Mouse (Mus musculus) neural tube, embryonic 13.5 days (tissue): ENCODE measurements at regions not wholly inside any gene's neighbourhood (a gene's known extent, or its start where the extent isn't known, plus 50 kb on each side); places are given as distances from the start of the nearest gene placed in this dataset.

Experiments
- ATAC-seq: fragments of 200-750 bp; cut with Nextera tagmentation; 2 replicates; pipeline ENCODE4 v1.8.0; 2017; ENCODE audit warnings: low read depth, mild to moderate bottlenecking, moderate TSS enrichment, moderate library complexity
- H3K27ac ChIP-seq: fragments of 300-500 bp; sonication (generic); replicated peaks from 2 replicates; pipeline ENCODE4 v1.5.1; 2015; ENCODE audit warnings: moderate library complexity, mild to moderate bottlenecking, inconsistent platforms
- H3K27me3 ChIP-seq: fragments of 300-500 bp; sonication (generic); 2 replicates; pipeline ENCODE4 v1.6.1; 2015; ENCODE audit warnings: mild to moderate bottlenecking, inconsistent platforms
- H3K36me3 ChIP-seq: fragments of 300-500 bp; sonication (generic); 2 replicates; pipeline ENCODE4 v1.6.1; 2015; ENCODE audit warnings: mild to moderate bottlenecking, inconsistent platforms
- H3K4me1 ChIP-seq: fragments of 300-500 bp; sonication (generic); replicated peaks from 2 replicates; pipeline ENCODE4 v1.6.1; 2015; ENCODE audit warnings: inconsistent platforms
- H3K4me2 ChIP-seq: fragments of 300-500 bp; sonication (generic); 2 replicates; pipeline ENCODE4 v1.6.1; 2015; ENCODE audit warnings: inconsistent platforms, mild to moderate bottlenecking, moderate library complexity
- H3K4me3 ChIP-seq: fragments of 300-500 bp; sonication (generic); 2 replicates; pipeline ENCODE4 v1.5.1; 2015; ENCODE audit warnings: mild to moderate bottlenecking, inconsistent platforms
- H3K9ac ChIP-seq: fragments of 300-500 bp; sonication (generic); 2 replicates; pipeline ENCODE4 v1.6.1; 2015; ENCODE audit warnings: moderate library complexity, mild to moderate bottlenecking, inconsistent platforms
- H3K9me3 ChIP-seq: fragments of 300-500 bp; sonication (generic); 2 replicates; pipeline ENCODE4 v1.6.1; 2016; ENCODE audit warnings: inconsistent platforms
- WGBS: fragments of 180-500 bp; shearing (Covaris S2); methylation state at CpG from one replicate; pipeline ENCODE4 v1.1.7; 2015; 5-methylcytosine and 5-hydroxymethylcytosine counted together

DNA sequence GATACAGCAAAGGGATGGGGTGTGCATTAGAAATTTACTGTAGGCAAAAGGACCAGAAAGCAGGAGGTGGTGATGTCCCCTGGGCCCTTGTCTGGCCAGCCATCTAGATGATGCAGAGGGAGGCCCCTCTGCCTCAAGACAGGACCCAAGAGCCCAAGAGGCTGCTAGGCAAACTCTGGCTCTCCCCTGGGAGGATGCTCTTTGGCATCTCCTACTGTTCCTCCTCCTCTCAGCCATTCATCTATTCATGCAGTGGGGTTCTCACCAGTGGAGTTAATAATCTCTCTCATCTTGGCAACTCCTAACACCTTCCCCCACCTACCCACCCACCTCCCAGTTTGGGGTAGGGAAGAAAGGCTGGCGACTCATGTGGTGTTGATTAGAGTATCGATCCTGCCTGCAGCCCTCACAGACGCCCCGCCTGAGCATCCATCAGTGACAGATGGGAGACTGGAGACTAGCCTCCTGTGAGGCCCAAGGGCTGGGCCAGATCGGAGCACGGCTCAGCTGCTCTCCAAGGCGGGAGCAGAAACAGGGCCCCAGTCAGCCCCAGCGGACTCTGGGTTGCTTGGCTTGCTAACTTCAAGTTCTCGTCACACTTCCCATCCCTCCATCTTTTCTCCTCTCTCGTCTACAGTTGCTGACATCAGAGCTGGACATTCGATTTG lies 82.8 kb upstream of the Nectin1 start:
- 0 out of 2 replicates have a peak, but pooled peaks have one; percentile 53 for ATAC-seq

DNA sequence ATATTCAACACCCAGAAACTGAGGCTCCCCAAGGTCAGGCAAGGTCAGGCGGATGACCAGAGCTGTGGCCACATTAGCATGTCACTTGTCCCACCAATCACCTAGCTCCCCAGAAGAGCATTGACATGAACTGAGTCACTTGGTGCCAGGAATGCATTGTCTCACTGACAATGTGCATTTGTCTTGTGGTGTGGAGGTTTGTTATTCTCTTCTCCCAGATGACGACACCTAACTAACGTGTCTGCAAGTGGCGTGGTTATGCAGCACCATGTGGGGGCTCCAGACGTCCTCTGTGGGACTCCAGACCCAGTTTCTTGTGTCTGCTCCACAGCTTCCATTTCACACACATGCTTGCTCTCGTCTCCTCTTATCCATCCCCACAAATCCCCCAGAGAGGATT lies 82.1 kb upstream of the Nectin1 start:
- no peak overlapping the region for H3K9ac ChIP-seq
- no peak for ATAC-seq
- H3K9me3 ChIP-seq, result no peaks in the 10 kb centered on the region
- 59% methylated on average over 6 of the region's 6 CpGs for WGBS
- H3K36me3 ChIP-seq, result no peaks in the 10 kb centered on the region
- H3K27me3 ChIP-seq, result no peaks in the 10 kb centered on the region
- H3K4me2 ChIP-seq, result no peak overlapping the region
- peaks cover 9% of the 10 kb centered on the region; the same call in 1 of the 2 replicates for H3K4me1 ChIP-seq
- H3K27ac ChIP-seq, result no peak overlapping the region
- no peak overlapping the region for H3K4me3 ChIP-seq

More for the DNA sequence above, 82.8 kb upstream of the Nectin1 start:
- Histone ChIP-seq H3K36me3 (no peaks in the 10 kb centered on the region), H3K4me3 (no peak overlapping the region), H3K9me3 (no peaks in the 10 kb centered on the region), H3K4me1 (peaks cover 9% of the 10 kb centered on the region; the same call in 1 of the 2 replicates), H3K27ac (no peak overlapping the region), H3K9ac (no peak overlapping the region), H3K4me2 (no peak overlapping the region), H3K27me3 (no peaks in the 10 kb centered on the region)
- WGBS, result 55% methylated on average over 11 of the region's 11 CpGs

DNA sequence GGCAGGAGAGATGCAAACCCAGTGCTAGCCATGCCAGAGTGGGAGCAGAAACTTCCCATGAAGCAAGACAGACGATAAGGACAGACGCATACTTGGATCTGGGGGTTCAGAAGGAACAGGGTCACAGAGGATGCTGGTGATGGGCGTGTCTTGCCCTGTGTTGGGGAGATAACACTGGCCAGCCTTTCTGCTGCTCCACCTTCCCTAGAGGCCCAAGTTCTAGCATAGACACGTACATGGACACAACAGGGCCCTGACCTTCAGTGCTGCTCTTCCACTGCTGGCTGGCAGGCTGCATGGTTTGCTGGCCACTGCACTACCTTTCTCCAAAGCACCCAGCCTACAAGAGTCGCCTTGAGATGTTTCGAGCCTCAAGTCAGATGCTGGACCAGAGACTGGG lies 76.4 kb upstream of the Nectin1 start:
- H3K27ac ChIP-seq, result no peak overlapping the region
- H3K36me3 ChIP-seq, result no peaks in the 10 kb centered on the region
- H3K4me2 ChIP-seq, result no peak overlapping the region
- peaks cover 5% of the 10 kb centered on the region; the same call in 1 of the 2 replicates for H3K27me3 ChIP-seq
- WGBS, result 88% methylated on average over 6 of the region's 6 CpGs
- ATAC-seq, result no peak
- no peak overlapping the region for H3K4me3 ChIP-seq
- no peak overlapping the region for H3K9ac ChIP-seq
- peaks cover 6% of the 10 kb centered on the region; the same call in 1 of the 2 replicates for H3K4me1 ChIP-seq
- no peaks in the 10 kb centered on the region for H3K9me3 ChIP-seq

DNA sequence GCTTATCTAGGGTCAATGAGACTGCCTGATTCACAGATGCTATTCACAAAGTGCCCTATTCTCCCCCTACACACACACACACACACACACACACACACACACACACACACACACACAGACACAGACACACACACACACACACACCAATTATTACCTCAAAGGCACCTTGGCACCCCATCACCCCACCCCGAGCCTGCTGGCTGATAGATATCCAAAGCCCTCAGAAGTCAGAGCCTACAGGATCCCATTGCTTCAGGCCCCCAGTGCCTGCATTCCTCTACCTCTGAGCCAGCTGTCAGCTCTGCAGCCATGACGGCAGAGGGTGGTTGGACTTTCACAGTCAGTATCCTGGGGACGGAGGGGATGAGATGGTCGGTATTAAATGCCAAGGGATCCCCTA lies 75.8 kb upstream of the Nectin1 start:
- Histone ChIP-seq H3K4me3 (no peak overlapping the region), H3K27me3 (peaks cover 5% of the 10 kb centered on the region; the same call in 1 of the 2 replicates), H3K9me3 (no peaks in the 10 kb centered on the region), H3K27ac (no peak overlapping the region), H3K4me2 (no peak overlapping the region), H3K4me1 (peaks cover 6% of the 10 kb centered on the region; the same call in 1 of the 2 replicates), H3K9ac (no peak overlapping the region), H3K36me3 (no peaks in the 10 kb centered on the region)
- 81% methylated on average over 4 of the region's 4 CpGs for WGBS
- no peak for ATAC-seq

DNA sequence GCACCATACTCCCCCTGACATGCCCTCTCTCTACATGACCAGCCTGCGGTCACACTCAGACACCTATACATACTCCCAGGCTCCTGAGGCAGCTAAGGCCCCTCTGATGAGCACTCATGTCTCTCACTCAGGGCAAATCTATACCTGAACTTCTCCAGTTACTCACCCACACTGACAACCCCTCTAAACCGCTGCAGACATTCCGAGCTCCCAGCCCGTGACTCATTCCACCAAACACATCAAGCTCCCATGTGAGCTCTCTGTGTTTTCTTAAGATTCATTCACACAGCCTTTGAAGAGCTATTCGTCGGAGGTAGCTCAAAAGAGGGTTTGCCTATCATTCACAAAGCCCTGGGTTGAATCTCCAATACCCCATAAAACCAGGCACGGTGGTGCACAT lies 75.1 kb upstream of the Nectin1 start:
- WGBS, result 67% methylated on average over 7 of the region's 7 CpGs
- peaks cover 6% of the 10 kb centered on the region; the same call in 1 of the 2 replicates for H3K4me1 ChIP-seq
- H3K27ac ChIP-seq, result no peak overlapping the region
- H3K4me2 ChIP-seq, result no peak overlapping the region
- H3K36me3 ChIP-seq, result no peaks in the 10 kb centered on the region
- no peak overlapping the region for H3K9ac ChIP-seq
- no peaks in the 10 kb centered on the region for H3K9me3 ChIP-seq
- no peak for ATAC-seq
- H3K4me3 ChIP-seq, result no peak overlapping the region
- H3K27me3 ChIP-seq, result peaks cover 5% of the 10 kb centered on the region; the same call in 1 of the 2 replicates

DNA sequence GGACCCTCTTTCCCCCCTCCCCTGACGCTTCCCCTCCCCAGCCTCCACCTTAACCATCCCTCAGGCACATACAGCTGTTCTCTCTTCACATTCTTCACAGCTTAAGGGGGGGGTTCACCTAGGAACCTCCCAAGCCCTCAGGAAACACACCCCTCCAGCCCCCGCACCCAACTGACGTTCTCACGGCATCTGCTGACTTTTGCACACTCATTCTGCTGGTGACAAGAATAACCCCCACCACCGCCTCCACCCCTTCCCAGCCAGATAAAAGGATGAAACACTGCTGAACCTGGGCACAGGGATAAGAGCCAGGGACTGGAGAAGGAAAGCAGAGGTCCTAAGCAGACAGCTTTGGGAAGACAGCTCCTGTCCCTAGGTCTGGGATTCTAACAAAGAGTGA lies 73.2 kb upstream of the Nectin1 start:
- no peaks in the 10 kb centered on the region for H3K36me3 ChIP-seq
- H3K4me2 ChIP-seq, result no peak overlapping the region
- no peak for ATAC-seq
- peaks cover 14% of the 10 kb centered on the region for H3K4me1 ChIP-seq
- H3K9ac ChIP-seq, result no peak overlapping the region
- WGBS, result 80% methylated on average over 5 of the region's 5 CpGs
- no peaks in the 10 kb centered on the region for H3K9me3 ChIP-seq
- H3K4me3 ChIP-seq, result no peak overlapping the region
- peaks cover 5% of the 10 kb centered on the region; the same call in 1 of the 2 replicates for H3K27me3 ChIP-seq
- H3K27ac ChIP-seq, result no peak overlapping the region

DNA sequence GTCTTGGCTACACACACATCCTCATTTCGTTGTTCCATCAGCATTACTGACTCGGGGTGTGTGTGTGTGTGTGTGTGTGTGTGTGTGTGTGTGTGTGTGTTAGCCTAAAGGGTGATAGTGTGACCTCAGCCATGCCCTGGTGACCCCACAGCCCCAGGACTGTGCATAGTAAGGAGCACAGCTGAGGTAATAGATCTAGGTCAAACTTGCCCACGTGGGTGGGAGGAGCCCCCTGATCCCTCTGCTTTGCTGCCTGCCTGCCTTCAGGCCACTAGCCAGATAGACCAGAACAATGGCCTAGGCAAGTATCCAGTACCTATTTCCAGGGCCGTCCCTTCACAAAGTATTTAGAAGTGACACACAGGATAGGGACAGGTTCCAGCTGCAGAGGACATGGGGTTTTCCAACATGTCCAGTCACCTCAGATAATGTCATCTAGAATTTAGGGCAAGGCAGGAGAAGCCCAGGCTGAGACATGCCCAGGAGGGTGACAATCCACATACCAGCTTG lies 70.6 kb upstream of the Nectin1 start:
- Histone ChIP-seq H3K27ac (no peak overlapping the region), H3K4me3 (no peak overlapping the region), H3K36me3 (no peaks in the 10 kb centered on the region), H3K27me3 (0 out of 2 replicates have a peak, but pooled peaks cover 5% of the 10 kb centered on the region), H3K9me3 (no peaks in the 10 kb centered on the region), H3K4me2 (no peak overlapping the region), H3K9ac (no peak overlapping the region), H3K4me1 (peaks cover 14% of the 10 kb centered on the region)
- no peak for ATAC-seq
- 65% methylated on average over 4 of the region's 4 CpGs for WGBS

DNA sequence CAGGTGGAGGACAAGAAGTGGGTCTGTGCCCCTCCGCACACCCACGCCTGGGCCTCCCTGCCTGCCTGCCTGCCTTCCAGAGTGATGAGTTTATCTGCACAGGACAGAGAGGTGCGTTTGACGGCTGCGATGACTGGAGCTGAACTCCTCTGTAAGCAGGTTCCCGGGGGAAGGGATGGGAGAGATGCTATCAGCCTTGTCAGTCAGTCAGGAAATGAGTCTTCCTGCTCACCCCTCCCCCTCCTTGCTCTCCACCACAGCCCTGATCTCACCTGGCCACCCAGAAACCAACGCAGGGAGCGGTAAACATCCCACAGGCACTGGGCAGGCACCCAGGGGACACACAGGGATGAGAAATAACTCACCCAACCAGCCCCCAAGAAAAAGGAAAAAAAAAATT lies 69.5 kb upstream of the Nectin1 start:
- H3K9ac ChIP-seq, result 0 out of 2 replicates have a peak overlapping the region, but pooled peaks have one; percentile 34
- no peak for ATAC-seq
- WGBS, result 54% methylated on average over 8 of the region's 8 CpGs
- H3K4me2 ChIP-seq, result no peak overlapping the region
- H3K36me3 ChIP-seq, result no peaks in the 10 kb centered on the region
- 0 out of 2 replicates have a peak, but pooled peaks cover 5% of the 10 kb centered on the region for H3K27me3 ChIP-seq
- H3K4me3 ChIP-seq, result no peak overlapping the region
- 0 out of 2 replicates have a peak overlapping the region, but pooled peaks have one; percentile 28 for H3K27ac ChIP-seq
- H3K4me1 ChIP-seq, result peaks cover 7% of the 10 kb centered on the region
- no peaks in the 10 kb centered on the region for H3K9me3 ChIP-seq

DNA sequence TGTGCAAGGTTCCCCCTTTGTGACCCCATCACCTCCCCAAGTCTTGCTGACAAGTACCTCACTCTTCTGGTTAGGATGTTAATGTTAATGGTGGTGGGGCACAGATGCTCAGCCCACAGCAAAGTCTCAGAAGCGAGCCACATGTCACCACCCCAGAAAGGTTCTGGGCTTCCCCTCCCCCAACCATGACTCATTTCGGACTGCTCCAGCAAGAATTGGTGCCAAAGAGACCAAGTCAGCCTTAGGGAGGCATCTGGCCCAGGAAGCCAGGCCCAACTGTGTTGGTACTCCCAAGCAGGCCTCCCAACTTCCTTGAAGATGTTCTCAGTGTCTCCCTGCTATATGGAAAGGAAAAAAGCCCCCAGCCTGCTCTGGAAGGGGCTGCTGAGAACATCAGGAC lies 67.8 kb upstream of the Nectin1 start:
- no peaks in the 10 kb centered on the region for H3K9me3 ChIP-seq
- H3K36me3 ChIP-seq, result no peaks in the 10 kb centered on the region
- H3K4me3 ChIP-seq, result no peak overlapping the region
- peaks cover 7% of the 10 kb centered on the region for H3K4me1 ChIP-seq
- 0 out of 2 replicates have a peak, but pooled peaks cover 3% of the 10 kb centered on the region for H3K27me3 ChIP-seq
- no peak for ATAC-seq
- WGBS, result 56% methylated on average over 2 of the region's 2 CpGs
- no peak overlapping the region for H3K4me2 ChIP-seq
- no peak overlapping the region for H3K27ac ChIP-seq
- H3K9ac ChIP-seq, result no peak overlapping the region

DNA sequence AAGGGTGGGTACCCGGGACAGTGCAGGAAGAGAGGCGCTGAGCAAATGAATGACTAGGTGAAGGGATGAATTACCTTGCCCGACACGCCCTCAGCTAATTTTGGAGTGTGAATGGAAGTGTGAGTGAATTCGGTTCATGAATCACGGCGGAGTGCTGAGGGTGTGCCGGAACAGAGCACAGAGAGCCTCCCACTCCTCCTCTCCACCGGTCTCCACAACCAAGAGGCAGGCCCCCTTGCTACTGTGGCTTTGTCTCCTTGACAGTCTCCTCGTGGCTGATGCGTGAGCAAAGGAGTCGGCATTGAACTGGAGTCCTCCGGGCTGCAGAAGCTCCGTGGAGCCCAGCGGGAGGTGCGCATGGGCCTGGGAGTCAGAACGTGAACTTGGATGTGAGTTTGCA lies 64.5 kb upstream of the Nectin1 start:
- Histone ChIP-seq H3K9ac (no peak overlapping the region), H3K27me3 (no peaks in the 10 kb centered on the region), H3K4me3 (no peak overlapping the region), H3K9me3 (no peaks in the 10 kb centered on the region), H3K27ac (no peak overlapping the region), H3K4me2 (no peak overlapping the region), H3K36me3 (no peaks in the 10 kb centered on the region), H3K4me1 (peaks cover 2% of the 10 kb centered on the region)
- WGBS, result 42% methylated on average over 17 of the region's 17 CpGs
- no peak for ATAC-seq

DNA sequence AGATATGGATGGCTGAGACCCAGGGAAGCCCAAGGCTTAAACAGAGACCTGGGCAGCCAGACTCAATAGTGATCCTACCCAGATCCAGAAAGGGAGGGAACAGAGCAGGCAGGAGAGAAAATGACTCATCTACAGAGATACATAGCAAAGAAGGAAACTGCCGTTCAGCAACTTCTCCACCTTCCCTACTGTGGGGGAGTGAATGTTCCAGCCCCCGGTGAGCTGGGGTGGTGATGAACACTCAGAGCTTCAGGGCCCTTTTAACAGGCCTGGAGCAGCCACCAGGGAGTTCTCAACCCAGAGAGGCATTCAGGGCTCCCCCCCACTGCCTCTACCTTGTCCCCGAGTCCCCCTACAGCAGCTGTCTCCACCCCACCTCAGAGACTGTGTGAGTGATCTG lies 62.5 kb upstream of the Nectin1 start:
- H3K9me3 ChIP-seq, result no peaks in the 10 kb centered on the region
- H3K27ac ChIP-seq, result no peak overlapping the region
- no peak for ATAC-seq
- no peak overlapping the region for H3K9ac ChIP-seq
- H3K4me3 ChIP-seq, result no peak overlapping the region
- WGBS, result 68% methylated on average over 3 of the region's 3 CpGs
- H3K27me3 ChIP-seq, result no peaks in the 10 kb centered on the region
- no peaks in the 10 kb centered on the region for H3K36me3 ChIP-seq
- H3K4me2 ChIP-seq, result no peak overlapping the region
- no peaks in the 10 kb centered on the region; the same call in 1 of the 2 replicates for H3K4me1 ChIP-seq

DNA sequence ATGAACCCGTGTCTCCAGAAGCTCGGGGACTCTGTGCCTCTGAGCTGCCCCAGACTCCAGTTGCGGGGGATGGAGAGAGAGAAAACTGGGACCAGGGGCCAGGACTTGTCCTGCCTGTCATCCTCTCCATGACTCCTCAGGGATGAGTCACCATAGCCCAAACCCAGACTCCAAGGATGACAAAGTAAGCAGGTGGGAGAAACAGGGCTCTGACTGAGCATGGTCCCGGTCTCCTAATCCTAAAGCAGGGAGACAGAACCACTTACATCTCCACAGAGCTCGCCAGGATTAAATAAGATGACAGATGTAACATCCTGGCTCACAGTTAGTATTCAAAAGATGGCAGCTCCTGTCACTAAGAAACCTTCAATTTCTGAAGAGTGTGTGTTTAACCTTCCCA lies 61.7 kb upstream of the Nectin1 start:
- Histone ChIP-seq H3K36me3 (no peaks in the 10 kb centered on the region), H3K27me3 (no peaks in the 10 kb centered on the region), H3K27ac (no peak overlapping the region), H3K4me3 (no peak overlapping the region), H3K9ac (no peak overlapping the region), H3K4me1 (no peaks in the 10 kb centered on the region; the same call in 1 of the 2 replicates), H3K9me3 (no peaks in the 10 kb centered on the region), H3K4me2 (no peak overlapping the region)
- no peak for ATAC-seq
- 78% methylated on average over 5 of the region's 5 CpGs for WGBS
